Mouse (Mus musculus) lung, postnatal 0 days (tissue): Measurements from ENCODE around the gene Gm19345.

Source experiments
- CTCF ChIP-seq: IDR thresholded peaks from 2 replicates; pipeline ENCODE4 v1.5.1; 2016; ENCODE audit warnings: antibody characterized with exemption, mild to moderate bottlenecking
- EP300 ChIP-seq: IDR thresholded peaks from 2 replicates; pipeline ENCODE4 v1.6.1; 2016; ENCODE audit warnings: antibody characterized with exemption, mild to moderate bottlenecking, control low read depth

GRCm38 (mm10) chr7:19856283-19856682 lies 4.5 kb downstream of the Gm19345 start:
- no peak for TF ChIP-seq EP300
- TF ChIP-seq CTCF, result no peak
